Mouse (Mus musculus): ENCODE measurements at regions not wholly inside any gene's neighbourhood (a gene's known extent, or its start where the extent isn't known, plus 50 kb on each side); places are given as distances from the start of the nearest gene placed in this dataset.

DNA sequence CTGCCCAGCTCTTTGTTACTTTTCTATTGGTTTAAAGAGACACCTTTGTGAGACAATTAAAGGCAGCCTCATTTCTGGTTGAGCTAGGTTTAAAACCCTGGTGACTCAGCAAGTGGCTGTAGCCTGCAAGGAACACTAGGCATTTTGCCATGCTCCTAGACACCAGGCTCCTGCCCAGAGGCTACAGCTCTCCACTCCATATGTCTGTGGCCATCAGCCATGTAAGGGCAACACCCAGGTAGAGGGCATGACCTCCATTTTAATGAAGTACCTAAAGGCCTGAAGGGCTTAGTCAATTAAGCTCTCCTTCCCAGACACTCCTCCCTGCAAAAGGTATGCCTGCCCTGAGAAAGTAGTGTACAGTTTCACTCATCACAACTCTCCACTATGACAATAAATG is 130.9 kb downstream of the Bod1 start:
- no peak for DNase-seq (ENCODE audit: low spot score in 2 of 2)

DNA sequence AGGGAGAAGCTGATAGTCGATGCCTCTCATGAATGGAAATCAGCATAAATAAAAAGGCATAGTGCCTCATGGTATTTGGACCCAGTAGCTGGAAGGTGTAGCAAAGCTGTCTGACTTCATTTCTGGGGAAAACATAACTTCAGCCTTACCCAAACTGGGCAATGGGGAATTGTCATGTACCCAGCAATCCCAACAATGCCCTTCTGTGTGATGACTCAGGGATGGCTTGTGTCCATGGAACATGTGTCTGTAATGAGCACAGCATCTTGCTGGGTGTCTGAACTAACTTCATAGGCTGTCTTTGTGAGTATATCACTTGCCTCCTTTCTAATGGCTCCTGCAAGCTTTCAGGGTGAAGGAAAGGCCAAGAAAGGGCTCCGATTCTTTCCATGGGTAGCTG is 140.3 kb downstream of the Bod1 start:
- no peak for DNase-seq (ENCODE audit: low spot score in 2 of 2)

GRCm38 (mm10) chr11:31530851-31531250 is 140.8 kb downstream of the Bod1 start:
- no peak for DNase-seq (ENCODE audit: low spot score in 2 of 2)

DNA sequence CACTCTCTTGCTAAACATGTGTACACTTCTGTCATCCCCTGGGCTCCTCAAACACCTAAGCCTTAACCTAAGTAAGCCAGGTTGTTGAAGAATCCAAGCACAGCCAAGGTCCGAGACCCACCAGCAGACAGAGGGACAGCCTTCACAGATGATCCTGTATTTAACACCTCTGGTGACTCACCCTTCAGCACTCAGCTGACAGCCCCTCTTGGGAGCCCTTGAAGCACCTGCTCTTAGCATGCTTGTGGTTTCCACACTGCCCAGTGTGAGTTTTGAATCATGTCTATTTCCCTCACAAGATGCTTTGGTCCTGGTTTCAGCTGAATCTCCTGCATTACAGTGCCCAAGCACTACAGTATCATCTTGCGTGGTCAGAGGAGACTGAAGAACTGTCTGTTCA is 142.0 kb downstream of the Bod1 start:
- DNase-seq (ENCODE audit: low spot score in 2 of 2) = no peak

DNA sequence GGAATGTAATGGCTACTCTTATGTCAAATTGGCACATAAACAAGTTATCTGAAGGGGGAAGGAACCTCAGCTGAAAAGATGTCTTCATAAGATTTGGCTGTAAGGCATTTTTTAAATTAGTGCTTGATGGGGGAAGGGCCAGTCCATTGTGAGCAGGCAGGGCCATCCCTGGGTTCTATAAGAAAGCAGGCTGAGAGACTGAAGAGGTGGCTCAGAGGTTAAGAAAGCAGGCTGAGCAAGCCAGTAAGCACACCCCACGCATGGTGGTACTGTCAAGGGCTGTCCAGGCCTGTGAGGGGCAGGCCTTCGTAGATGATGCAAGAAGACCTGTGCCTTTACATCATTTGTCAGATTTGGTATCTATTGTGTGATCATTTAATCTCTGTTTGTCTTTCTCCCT is 147.0 kb downstream of the Bod1 start:
- no peak for DNase-seq (ENCODE audit: low spot score in 2 of 2)

- DNase-seq (ENCODE audit: low spot score in 2 of 2) = no peak
These were observed 147.5 kb downstream of the Bod1 start for GRCm38 (mm10) chr11:31524065-31524618.

DNA sequence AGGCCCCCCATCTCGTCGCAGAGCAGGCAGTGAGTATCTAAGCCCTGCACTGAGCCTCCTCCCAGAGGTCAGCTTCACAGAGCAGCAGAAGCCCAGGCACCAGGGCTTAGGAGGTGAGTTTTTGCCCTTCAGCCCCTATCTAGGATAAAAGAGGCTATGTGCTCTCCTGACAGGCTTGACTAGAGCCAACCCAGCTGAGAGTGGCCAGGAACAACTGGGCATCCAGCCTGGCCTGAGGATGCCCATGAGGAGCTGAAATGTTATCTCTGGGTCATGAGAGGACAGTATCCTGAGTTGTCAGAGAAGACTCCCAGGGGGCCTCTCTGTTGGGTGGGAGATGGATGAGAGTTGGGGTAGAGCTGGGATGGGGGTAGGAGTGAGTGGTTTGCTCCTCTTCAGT is 149.6 kb downstream of the Bod1 start:
- no peak for DNase-seq (ENCODE audit: low spot score in 2 of 2)

DNA sequence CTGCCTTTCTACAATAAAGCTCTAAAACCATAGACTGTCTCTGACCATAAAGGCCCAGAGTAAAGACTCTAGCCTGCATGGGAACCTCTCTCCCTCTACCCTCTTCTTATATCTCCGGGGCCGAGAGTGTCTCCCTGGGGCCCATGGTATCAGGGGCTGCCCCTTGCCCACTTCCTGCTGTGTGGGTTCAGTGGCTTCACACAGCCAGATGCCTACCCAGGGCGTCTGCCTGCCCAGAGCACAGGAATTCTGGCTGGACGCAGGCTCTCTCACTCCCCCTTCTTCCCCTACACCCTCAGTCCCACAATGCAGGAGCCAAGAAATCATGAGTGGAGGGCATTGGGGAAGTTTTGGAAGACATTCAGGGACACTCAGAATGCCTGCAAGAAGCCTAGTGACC is 150.8 kb downstream of the Bod1 start:
- no peak for DNase-seq (ENCODE audit: low spot score in 2 of 2)

GRCm38 (mm10) chr11:31503239-31503916 is 133.5 kb upstream of the Stc2 start:
- DNase-seq (ENCODE audit: low spot score in 2 of 2) = no peak

- no peak for DNase-seq (ENCODE audit: low spot score in 2 of 2)
These were observed 115.6 kb upstream of the Stc2 start for GRCm38 (mm10) chr11:31485429-31485828.

- DNase-seq (ENCODE audit: low spot score in 2 of 2) = no peak
These were observed 111.1 kb upstream of the Stc2 start for GRCm38 (mm10) chr11:31481057-31481340.

- DNase-seq (ENCODE audit: low spot score in 2 of 2) = no peak
These were observed 110.6 kb upstream of the Stc2 start for GRCm38 (mm10) chr11:31480225-31481056.

- DNase-seq (ENCODE audit: low spot score in 2 of 2) = no peak
These were observed 107.9 kb upstream of the Stc2 start for GRCm38 (mm10) chr11:31477763-31478162.

- no peak for DNase-seq (ENCODE audit: low spot score in 2 of 2)
These were observed 107.2 kb upstream of the Stc2 start for GRCm38 (mm10) chr11:31477104-31477503.

- DNase-seq (ENCODE audit: low spot score in 2 of 2) = no peak
These were observed 103.1 kb upstream of the Stc2 start for GRCm38 (mm10) chr11:31473017-31473416.

DNA sequence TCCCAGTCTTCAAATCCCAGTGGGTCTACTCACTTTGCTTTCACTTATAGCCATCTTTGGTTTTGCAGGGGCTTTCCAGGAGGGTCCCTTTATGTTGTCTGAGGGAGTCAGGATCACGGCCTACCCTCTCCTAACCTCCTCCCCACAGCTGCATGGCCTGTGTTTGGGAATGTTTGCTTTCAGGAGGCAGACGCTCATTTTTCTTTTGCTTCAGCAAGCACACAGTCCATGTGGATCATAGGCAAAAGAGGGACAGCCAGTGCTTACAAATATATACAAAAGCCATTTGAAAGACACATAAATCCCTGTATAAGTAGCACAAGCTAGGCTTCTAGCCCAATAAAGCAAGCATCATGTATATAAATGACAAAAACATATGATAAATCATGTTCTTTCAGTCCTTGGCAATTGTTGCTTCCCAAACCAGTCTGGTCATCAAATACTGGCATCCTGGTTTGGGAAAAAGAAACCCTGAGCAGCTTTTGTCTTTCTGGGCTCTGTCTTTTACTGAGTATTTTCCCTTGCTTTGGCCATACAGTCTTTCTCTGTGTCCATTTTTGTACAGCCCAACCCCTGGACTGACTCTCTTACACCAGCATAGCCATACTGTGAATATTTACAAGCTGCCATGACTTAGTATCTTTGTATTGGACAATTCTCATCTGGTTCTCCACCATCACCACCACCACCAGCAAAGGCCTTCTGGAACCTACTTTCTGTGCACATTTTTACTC is 101.0 kb upstream of the Stc2 start:
- no peak for DNase-seq (ENCODE audit: low spot score in 2 of 2)

GRCm38 (mm10) chr11:31464844-31465243 is 95.0 kb upstream of the Stc2 start:
- no peak for DNase-seq (ENCODE audit: low spot score in 2 of 2)

GRCm38 (mm10) chr11:31462440-31462839 is 92.6 kb upstream of the Stc2 start:
- DNase-seq (ENCODE audit: low spot score in 2 of 2) = no peak

DNA sequence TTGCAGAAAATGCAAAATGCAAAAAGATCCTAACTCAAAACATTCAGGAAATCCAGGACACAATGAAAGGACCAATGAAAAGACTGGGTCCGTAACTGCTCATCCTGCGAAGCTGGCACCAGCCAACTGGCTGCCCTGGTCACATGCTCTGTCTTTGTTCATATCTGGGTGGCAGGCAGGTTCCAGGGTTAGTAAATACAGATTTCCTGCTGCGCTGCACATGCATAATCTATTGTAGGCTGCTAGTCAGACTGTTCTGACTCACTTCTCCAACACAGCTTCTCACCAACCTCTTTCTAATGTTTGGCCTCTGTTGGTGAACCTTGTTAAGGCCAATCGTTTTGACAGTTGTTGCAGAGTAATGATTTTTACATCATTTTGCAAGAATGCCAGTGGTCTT is 92.0 kb upstream of the Stc2 start:
- no peak for DNase-seq (ENCODE audit: low spot score in 2 of 2)

GRCm38 (mm10) chr11:31461348-31461747 is 91.5 kb upstream of the Stc2 start:
- DNase-seq (ENCODE audit: low spot score in 2 of 2) = no peak

GRCm38 (mm10) chr11:31427374-31427773 is 57.5 kb upstream of the Stc2 start:
- no peak for DNase-seq (ENCODE audit: low spot score in 2 of 2)

All from right cerebral cortex, postnatal 36 days (tissue).